8 mouse cellular contexts compared by ENCODE assay signal in genomic region chr3:87525043-87525836, GRCm38 (mm10). TPM values are rescaled to one million over a fixed set of nuclear protein-coding genes. Genes with fewer than 3 reads are reported as not detected.
DNase-seq lines count a peak whose midpoint lies in the region; ATAC-seq lines count a peak whose summit lies in the region.

Etv3 (plus strand) TSS chr3:87525407.

- peaks cover 4% of the 10 kb centered on the region; the same call in 1 of the 2 replicates for H3K27me3 ChIP-seq in erythroblast, embryonic 14.5 days (ENCODE audit: control insufficient read depth)
- no peaks in the 10 kb centered on the region for H3K27me3 ChIP-seq in heart, embryonic 11.5 days (ENCODE audit: control insufficient read depth, insufficient read depth, low read length)
- no peaks in the 10 kb centered on the region for H3K27me3 ChIP-seq in kidney, embryonic 16.5 days (ENCODE audit: insufficient read depth, low read length)

- H3K4me3 ChIP-seq in erythroblast, embryonic 14.5 days (replicated peaks) = peak within 1 kb of the TSS; percentile 77
- peak within 1 kb of the TSS; percentile 94 for H3K4me3 ChIP-seq in heart, embryonic 11.5 days (ENCODE audit: low read depth, low read length)
- H3K4me3 ChIP-seq in kidney, embryonic 16.5 days (ENCODE audit: low read length) = peak within 1 kb of the TSS; percentile 97

- H3K27ac ChIP-seq in heart, embryonic 11.5 days (ENCODE audit: low read depth, low read length) = peak within 1 kb of the TSS; percentile 91
- peak within 1 kb of the TSS; percentile 85 for H3K27ac ChIP-seq in kidney, embryonic 16.5 days (ENCODE audit: low read length)

- 4% methylated on average over 53 of the region's 64 CpGs for whole genome bisulfite sequencing in heart, embryonic 11.5 days (ENCODE audit: insufficient replicate concordance)
- 6% methylated on average over 63 of the region's 64 CpGs for WGBS in kidney, embryonic 16.5 days

- peaks cover 30% of the 10 kb centered on the region for H3K36me3 ChIP-seq in erythroblast, embryonic 14.5 days (ENCODE audit: control insufficient read depth)
- peaks cover 11% of the 10 kb centered on the region; the same call in 1 of the 2 replicates for H3K36me3 ChIP-seq in heart, embryonic 11.5 days (ENCODE audit: control insufficient read depth, insufficient read depth, low read length)
- peaks cover 19% of the 10 kb centered on the region for H3K36me3 ChIP-seq in kidney, embryonic 16.5 days (ENCODE audit: insufficient read depth, low read length)

- no peaks in the 10 kb centered on the region for H3K9me3 ChIP-seq in erythroblast, embryonic 14.5 days (ENCODE audit: control insufficient read depth, low read length)
- H3K9me3 ChIP-seq in heart, embryonic 11.5 days (replicated peaks; ENCODE audit: control insufficient read depth, low read length) = no peaks in the 10 kb centered on the region
- H3K9me3 ChIP-seq in kidney, embryonic 16.5 days (ENCODE audit: low read length) = no peaks in the 10 kb centered on the region

- H3K9ac ChIP-seq in heart, embryonic 11.5 days (ENCODE audit: low read depth, low read length) = peak within 1 kb of the TSS; percentile 99
- H3K9ac ChIP-seq in kidney, embryonic 16.5 days (replicated peaks; ENCODE audit: low read length) = peak within 1 kb of the TSS; percentile 98

- DNase-seq in CD4-positive, CD25-positive, alpha-beta regulatory T cell, adult 2 months (ENCODE audit: low read depth, low spot score) = peak; percentile 94
- DNase-seq in brain, embryonic 18.5 days (ENCODE audit: low read depth, low spot score) = peak; percentile 78
- DNase-seq in liver = peak; percentile 87
- peak; percentile 90 to 91 for DNase-seq in spleen, postnatal 36 days (ENCODE audit: low spot score in 2 of 2)

- peak within 1 kb of the TSS; percentile 91 for H3K4me2 ChIP-seq in heart, embryonic 11.5 days
- peak within 1 kb of the TSS; percentile 78 for H3K4me2 ChIP-seq in kidney, embryonic 16.5 days (replicated peaks; ENCODE audit: low read depth, low read length)

- H3K4me1 ChIP-seq in erythroblast, embryonic 14.5 days (ENCODE audit: control insufficient read depth) = peaks cover 27% of the 10 kb centered on the region
- peaks cover 16% of the 10 kb centered on the region for H3K4me1 ChIP-seq in heart, embryonic 11.5 days (ENCODE audit: control insufficient read depth, insufficient read depth, low read length)
- peaks cover 13% of the 10 kb centered on the region for H3K4me1 ChIP-seq in kidney, embryonic 16.5 days (ENCODE audit: insufficient read depth, low read length)

- peak; percentile 94 for ATAC-seq in heart, embryonic 11.5 days (replicated peaks; ENCODE audit: insufficient number of reproducible peaks, low FRiP score, low TSS enrichment)
- peak; percentile 99 for ATAC-seq in kidney, embryonic 16.5 days (ENCODE audit: low FRiP score, low TSS enrichment)
- ATAC-seq in monocyte, adult 5-6 weeks (replicated peaks; ENCODE audit: insufficient number of reproducible peaks, low FRiP score, low TSS enrichment, poor library complexity, severe bottlenecking) = peak; percentile 77

RNA-seq across cellular contexts. Expression of gene Etv3, which starts in this region (rescaled TPM):
- polyA plus RNA-seq in erythroblast, embryonic 14.5 days (2012) = 0.10 and 0.13 TPM in 2 replicates
- polyA plus RNA-seq in heart, embryonic 11.5 days (2014; fragmentation: Nextera tagmentation; extraction: Ambion mirVana) = 7.7 and 9.0 TPM in 2 replicates
- 14.4 and 15.6 TPM in 2 replicates for polyA plus RNA-seq in kidney, embryonic 16.5 days (2015; fragmentation: Nextera tagmentation; extraction: Ambion mirVana)
- total RNA-seq in monocyte, adult 5-6 weeks (2017) = 33.2 to 39.3 TPM (median 38.3 TPM) in 3 replicates

Comparison
In these comparisons a context has a peak if more than half of its experiments do, and no peak if none do; other contexts are left out.
1. Peak in every context shown above with its lines: DNase-seq, ATAC-seq, H3K4me3 ChIP-seq and H3K27ac ChIP-seq.